Mouse (Mus musculus): ENCODE measurements at regions not wholly inside any gene's neighbourhood (a gene's known extent, or its start where the extent isn't known, plus 50 kb on each side); places are given as distances from the start of the nearest gene placed in this dataset.

GRCm38 (mm10) chr19:15242781-15243180, 644.9 kb upstream of the Tle4 start:
- no peak overlapping the region for H3K27ac ChIP-seq (ENCODE audit: low read length)
- no peak overlapping the region for H3K4me3 ChIP-seq (ENCODE audit: low read depth, low read length)
- H3K9me3 ChIP-seq (ENCODE audit: control insufficient read depth, low read depth, low read length), result no peaks in the 10 kb centered on the region
- H3K4me2 ChIP-seq (replicated peaks; ENCODE audit: low read depth, low read length), result no peak overlapping the region
- ATAC-seq (ENCODE audit: insufficient number of reproducible peaks, insufficient read depth, low FRiP score, low read depth), result no peak
- no peaks in the 10 kb centered on the region for H3K4me1 ChIP-seq (ENCODE audit: control insufficient read depth, insufficient read depth, low read length)
- H3K36me3 ChIP-seq (ENCODE audit: control insufficient read depth, insufficient read depth, low read length), result no peaks in the 10 kb centered on the region
- H3K9ac ChIP-seq (replicated peaks; ENCODE audit: low read depth, low read length), result no peak overlapping the region
- WGBS, result 64% methylated on average over 3 of the region's 3 CpGs
- H3K27me3 ChIP-seq (ENCODE audit: control insufficient read depth, insufficient read depth, low read length), result no peaks in the 10 kb centered on the region

- H3K36me3 ChIP-seq (ENCODE audit: control insufficient read depth, insufficient read depth, low read length), result no peaks in the 10 kb centered on the region
- no peak for ATAC-seq (ENCODE audit: insufficient number of reproducible peaks, insufficient read depth, low FRiP score, low read depth)
- H3K27ac ChIP-seq (ENCODE audit: low read length), result no peak overlapping the region
- H3K4me1 ChIP-seq (ENCODE audit: control insufficient read depth, insufficient read depth, low read length), result no peaks in the 10 kb centered on the region
- H3K4me2 ChIP-seq (replicated peaks; ENCODE audit: low read depth, low read length), result no peak overlapping the region
- no peaks in the 10 kb centered on the region for H3K9me3 ChIP-seq (ENCODE audit: control insufficient read depth, low read depth, low read length)
- H3K4me3 ChIP-seq (ENCODE audit: low read depth, low read length), result no peak overlapping the region
- WGBS, result 70% methylated on average over 2 of the region's 2 CpGs
- no peak overlapping the region for H3K9ac ChIP-seq (replicated peaks; ENCODE audit: low read depth, low read length)
- no peaks in the 10 kb centered on the region for H3K27me3 ChIP-seq (ENCODE audit: control insufficient read depth, insufficient read depth, low read length)
Measured at GRCm38 (mm10) chr19:15230129-15230927, 632.5 kb upstream of the Tle4 start.

- Histone ChIP-seq H3K27ac (ENCODE audit: low read length) (no peak overlapping the region), H3K4me3 (ENCODE audit: low read depth, low read length) (no peak overlapping the region), H3K4me2 (replicated peaks; ENCODE audit: low read depth, low read length) (no peak overlapping the region), H3K27me3 (ENCODE audit: control insufficient read depth, insufficient read depth, low read length) (no peaks in the 10 kb centered on the region), H3K9me3 (ENCODE audit: control insufficient read depth, low read depth, low read length) (no peaks in the 10 kb centered on the region), H3K36me3 (ENCODE audit: control insufficient read depth, insufficient read depth, low read length) (no peaks in the 10 kb centered on the region), H3K4me1 (ENCODE audit: control insufficient read depth, insufficient read depth, low read length) (no peaks in the 10 kb centered on the region), H3K9ac (replicated peaks; ENCODE audit: low read depth, low read length) (no peak overlapping the region)
- 78% methylated on average over 3 of the region's 3 CpGs for WGBS
- no peak for ATAC-seq (ENCODE audit: insufficient number of reproducible peaks, insufficient read depth, low FRiP score, low read depth)
Measured at GRCm38 (mm10) chr19:15217387-15217786, 619.5 kb upstream of the Tle4 start.

GRCm38 (mm10) chr19:15214651-15215050, 616.8 kb upstream of the Tle4 start:
- Histone ChIP-seq H3K4me3 (ENCODE audit: low read depth, low read length) (no peak overlapping the region), H3K9ac (replicated peaks; ENCODE audit: low read depth, low read length) (no peak overlapping the region), H3K36me3 (ENCODE audit: control insufficient read depth, insufficient read depth, low read length) (no peaks in the 10 kb centered on the region), H3K27ac (ENCODE audit: low read length) (no peak overlapping the region), H3K27me3 (ENCODE audit: control insufficient read depth, insufficient read depth, low read length) (no peaks in the 10 kb centered on the region), H3K9me3 (ENCODE audit: control insufficient read depth, low read depth, low read length) (no peaks in the 10 kb centered on the region), H3K4me2 (replicated peaks; ENCODE audit: low read depth, low read length) (no peak overlapping the region), H3K4me1 (ENCODE audit: control insufficient read depth, insufficient read depth, low read length) (no peaks in the 10 kb centered on the region)
- 51% methylated on average over 3 of the region's 3 CpGs for WGBS
- no peak for ATAC-seq (ENCODE audit: insufficient number of reproducible peaks, insufficient read depth, low FRiP score, low read depth)

- WGBS, result 48% methylated on average over 5 of the region's 5 CpGs
- Histone ChIP-seq H3K36me3 (ENCODE audit: control insufficient read depth, insufficient read depth, low read length) (no peaks in the 10 kb centered on the region), H3K4me3 (ENCODE audit: low read depth, low read length) (no peak overlapping the region), H3K9me3 (ENCODE audit: control insufficient read depth, low read depth, low read length) (no peaks in the 10 kb centered on the region), H3K27ac (ENCODE audit: low read length) (no peak overlapping the region), H3K27me3 (ENCODE audit: control insufficient read depth, insufficient read depth, low read length) (no peaks in the 10 kb centered on the region), H3K9ac (replicated peaks; ENCODE audit: low read depth, low read length) (no peak overlapping the region), H3K4me2 (replicated peaks; ENCODE audit: low read depth, low read length) (no peak overlapping the region), H3K4me1 (ENCODE audit: control insufficient read depth, insufficient read depth, low read length) (no peaks in the 10 kb centered on the region)
- ATAC-seq (ENCODE audit: insufficient number of reproducible peaks, insufficient read depth, low FRiP score, low read depth), result no peak
Measured at GRCm38 (mm10) chr19:15212881-15213280, 615.0 kb upstream of the Tle4 start.

GRCm38 (mm10) chr19:15203039-15203438, 605.2 kb upstream of the Tle4 start:
- Histone ChIP-seq H3K36me3 (ENCODE audit: control insufficient read depth, insufficient read depth, low read length) (no peaks in the 10 kb centered on the region), H3K4me1 (ENCODE audit: control insufficient read depth, insufficient read depth, low read length) (no peaks in the 10 kb centered on the region), H3K27ac (ENCODE audit: low read length) (no peak overlapping the region), H3K4me3 (ENCODE audit: low read depth, low read length) (no peak overlapping the region), H3K9ac (replicated peaks; ENCODE audit: low read depth, low read length) (no peak overlapping the region), H3K27me3 (ENCODE audit: control insufficient read depth, insufficient read depth, low read length) (no peaks in the 10 kb centered on the region), H3K9me3 (ENCODE audit: control insufficient read depth, low read depth, low read length) (no peaks in the 10 kb centered on the region), H3K4me2 (replicated peaks; ENCODE audit: low read depth, low read length) (no peak overlapping the region)
- ATAC-seq (ENCODE audit: insufficient number of reproducible peaks, insufficient read depth, low FRiP score, low read depth), result no peak
- 94% methylated on average over 1 of the region's 1 CpGs for WGBS

- no peaks in the 10 kb centered on the region for H3K9me3 ChIP-seq (ENCODE audit: control insufficient read depth, low read depth, low read length)
- no peaks in the 10 kb centered on the region for H3K4me1 ChIP-seq (ENCODE audit: control insufficient read depth, insufficient read depth, low read length)
- H3K27ac ChIP-seq (ENCODE audit: low read length), result no peak overlapping the region
- no peak overlapping the region for H3K4me3 ChIP-seq (ENCODE audit: low read depth, low read length)
- H3K27me3 ChIP-seq (ENCODE audit: control insufficient read depth, insufficient read depth, low read length), result no peaks in the 10 kb centered on the region
- no peaks in the 10 kb centered on the region for H3K36me3 ChIP-seq (ENCODE audit: control insufficient read depth, insufficient read depth, low read length)
- no peak overlapping the region for H3K4me2 ChIP-seq (replicated peaks; ENCODE audit: low read depth, low read length)
- ATAC-seq (ENCODE audit: insufficient number of reproducible peaks, insufficient read depth, low FRiP score, low read depth), result no peak
- H3K9ac ChIP-seq (replicated peaks; ENCODE audit: low read depth, low read length), result no peak overlapping the region
- WGBS, result 50% methylated on average over 3 of the region's 3 CpGs
Measured at GRCm38 (mm10) chr19:15201262-15201661, 603.4 kb upstream of the Tle4 start.

- WGBS, result 74% methylated on average over 4 of the region's 4 CpGs
- ATAC-seq (ENCODE audit: insufficient number of reproducible peaks, insufficient read depth, low FRiP score, low read depth), result no peak
- H3K4me3 ChIP-seq (ENCODE audit: low read depth, low read length), result no peak overlapping the region
- H3K36me3 ChIP-seq (ENCODE audit: control insufficient read depth, insufficient read depth, low read length), result no peaks in the 10 kb centered on the region
- H3K9ac ChIP-seq (replicated peaks; ENCODE audit: low read depth, low read length), result no peak overlapping the region
- no peak overlapping the region for H3K4me2 ChIP-seq (replicated peaks; ENCODE audit: low read depth, low read length)
- no peak overlapping the region for H3K27ac ChIP-seq (ENCODE audit: low read length)
- no peaks in the 10 kb centered on the region for H3K4me1 ChIP-seq (ENCODE audit: control insufficient read depth, insufficient read depth, low read length)
- H3K27me3 ChIP-seq (ENCODE audit: control insufficient read depth, insufficient read depth, low read length), result no peaks in the 10 kb centered on the region
- H3K9me3 ChIP-seq (ENCODE audit: control insufficient read depth, low read depth, low read length), result no peaks in the 10 kb centered on the region
Measured at GRCm38 (mm10) chr19:15200792-15201191, 602.9 kb upstream of the Tle4 start.

- H3K27ac ChIP-seq (ENCODE audit: low read length), result no peak overlapping the region
- no peaks in the 10 kb centered on the region for H3K4me1 ChIP-seq (ENCODE audit: control insufficient read depth, insufficient read depth, low read length)
- no peaks in the 10 kb centered on the region for H3K36me3 ChIP-seq (ENCODE audit: control insufficient read depth, insufficient read depth, low read length)
- WGBS, result 43% methylated on average over 2 of the region's 2 CpGs
- H3K4me2 ChIP-seq (replicated peaks; ENCODE audit: low read depth, low read length), result no peak overlapping the region
- no peak for ATAC-seq (ENCODE audit: insufficient number of reproducible peaks, insufficient read depth, low FRiP score, low read depth)
- no peaks in the 10 kb centered on the region for H3K9me3 ChIP-seq (ENCODE audit: control insufficient read depth, low read depth, low read length)
- H3K27me3 ChIP-seq (ENCODE audit: control insufficient read depth, insufficient read depth, low read length), result no peaks in the 10 kb centered on the region
- H3K4me3 ChIP-seq (ENCODE audit: low read depth, low read length), result no peak overlapping the region
- no peak overlapping the region for H3K9ac ChIP-seq (replicated peaks; ENCODE audit: low read depth, low read length)
Measured at GRCm38 (mm10) chr19:15200361-15200760, 602.5 kb upstream of the Tle4 start.
